Mouse (Mus musculus) cerebellum, adult 2 months (tissue): ENCODE results near the gene Bhlhe40. TPM values are rescaled to one million over a fixed set of nuclear protein-coding genes. Genes with fewer than 3 reads are reported as not detected.

Experiments used
- DNase-seq, 2 experiments: peaks; one replicate each; pipeline ENCODE4 v3.0.0; 2021
- H3K27ac ChIP-seq: fragments of 200-500 bp; 2 replicates; pipeline ENCODE4 v1.5.1; 2012; ENCODE audit warnings: low read length, control low read depth, inconsistent platforms; ENCODE audit not compliant: insufficient read depth
- H3K27me3 ChIP-seq: fragments of 200-500 bp; 2 replicates; pipeline ENCODE4 v1.6.1; 2012; ENCODE audit warnings: inconsistent platforms, mild to moderate bottlenecking, low read length, moderate library complexity; ENCODE audit not compliant: control insufficient read depth, insufficient read depth
- H3K4me1 ChIP-seq: fragments of 200-500 bp; 2 replicates; pipeline ENCODE4 v1.6.1; 2011; ENCODE audit warnings: low read length; ENCODE audit not compliant: control insufficient read depth, insufficient read depth
- H3K4me3 ChIP-seq: fragments of 200-500 bp; replicated peaks from 2 replicates; pipeline ENCODE3; 2011; ENCODE audit warnings: mild to moderate bottlenecking, low read depth, low read length, control low read depth; ENCODE audit not compliant: insufficient read depth
- CTCF ChIP-seq: fragments of 200-500 bp; IDR thresholded peaks from 2 replicates; pipeline ENCODE4 v1.5.1; 2011; ENCODE audit warnings: low read depth, mild to moderate bottlenecking, control low read depth, low read length, moderate library complexity, borderline replicate concordance; ENCODE audit not compliant: insufficient read depth
- POLR2A ChIP-seq: fragments of 200-500 bp; IDR thresholded peaks from 2 replicates; pipeline ENCODE4 v1.6.1; 2011; ENCODE audit warnings: low read length, control low read depth, borderline replicate concordance; ENCODE audit not compliant: insufficient read depth
- WGBS: fragments of 180-500 bp; shearing (Covaris S2); methylation state at CpG from one replicate; pipeline ENCODE4 v1.1.7; 2018; 5-methylcytosine and 5-hydroxymethylcytosine counted together
- polyA plus RNA-seq: library from polyadenylated mRNA; depleted of rRNA; stranded (reverse); fragments of >200 nt; gene quantifications from 2 replicates; pipeline ENCODE4 v1.2.3, GENCODE M21; 2012

The Bhlhe40 gene
- polyA plus RNA-seq, 1 experiment = 44.3 TPM

DNA sequence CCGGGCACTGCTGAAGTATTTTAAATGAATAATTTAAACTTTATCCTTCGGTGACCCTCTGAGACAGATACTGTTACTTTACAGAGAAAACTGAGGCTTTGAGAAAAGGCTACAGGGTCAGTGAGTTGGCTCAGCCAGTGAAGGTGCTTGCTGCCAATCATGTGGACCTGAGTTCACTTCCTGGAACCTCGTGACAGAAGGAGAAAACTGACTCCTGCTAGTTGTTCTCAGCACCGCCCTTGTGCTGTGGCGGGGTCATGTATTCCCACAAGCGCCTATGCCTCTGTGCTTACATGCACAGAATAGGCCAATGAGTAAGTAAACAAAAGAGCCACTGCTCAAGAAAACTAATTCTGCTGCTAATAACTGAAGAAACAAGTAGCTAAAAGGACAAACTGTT, 17.4 kb upstream of the Bhlhe40 start:
- no peak for DNase-seq
- no peak overlapping the region for H3K27ac ChIP-seq
- no peak overlapping the region for H3K4me3 ChIP-seq
- H3K4me1 ChIP-seq = no peaks in the 10 kb centered on the region
- WGBS = 81% methylated on average over 6 of the region's 6 CpGs
- TF ChIP-seq CTCF = no peak
- no peak for TF ChIP-seq POLR2A
- H3K27me3 ChIP-seq = no peaks in the 10 kb centered on the region

GRCm38 (mm10) chr6:108644311-108644710, 16.1 kb upstream of the Bhlhe40 start:
- TF ChIP-seq POLR2A (no peak), CTCF (no peak)
- H3K4me1 ChIP-seq = no peaks in the 10 kb centered on the region
- no peak overlapping the region for H3K27ac ChIP-seq
- no peak for DNase-seq
- 62% methylated on average over 5 of the region's 5 CpGs for WGBS
- no peaks in the 10 kb centered on the region for H3K27me3 ChIP-seq
- H3K4me3 ChIP-seq = no peak overlapping the region

DNA sequence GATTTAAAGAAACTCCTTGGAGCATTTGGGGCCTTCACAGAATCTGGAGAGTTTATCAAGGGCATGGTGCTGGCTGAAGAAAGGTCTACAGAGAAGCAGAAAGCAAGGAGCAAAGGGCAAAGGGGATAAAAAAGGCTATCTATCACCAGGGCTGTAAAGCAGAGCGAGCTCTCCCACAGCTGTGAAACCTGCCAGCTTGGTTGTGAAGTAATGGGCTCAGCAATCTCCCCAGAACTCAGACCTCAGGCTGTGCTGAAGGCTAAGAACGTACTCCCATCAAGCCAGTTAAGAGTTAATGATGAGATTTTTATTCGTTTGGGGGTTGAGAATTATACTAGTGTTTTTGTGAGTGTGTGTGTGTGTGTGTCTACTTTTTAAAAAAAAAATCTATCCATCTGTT, 13.3 kb upstream of the Bhlhe40 start:
- Histone ChIP-seq H3K27me3 (no peaks in the 10 kb centered on the region), H3K27ac (no peak overlapping the region), H3K4me1 (no peaks in the 10 kb centered on the region), H3K4me3 (no peak overlapping the region)
- 69% methylated on average over 3 of the region's 3 CpGs for WGBS
- TF ChIP-seq CTCF (no peak), POLR2A (no peak)
- DNase-seq = no peak

DNA sequence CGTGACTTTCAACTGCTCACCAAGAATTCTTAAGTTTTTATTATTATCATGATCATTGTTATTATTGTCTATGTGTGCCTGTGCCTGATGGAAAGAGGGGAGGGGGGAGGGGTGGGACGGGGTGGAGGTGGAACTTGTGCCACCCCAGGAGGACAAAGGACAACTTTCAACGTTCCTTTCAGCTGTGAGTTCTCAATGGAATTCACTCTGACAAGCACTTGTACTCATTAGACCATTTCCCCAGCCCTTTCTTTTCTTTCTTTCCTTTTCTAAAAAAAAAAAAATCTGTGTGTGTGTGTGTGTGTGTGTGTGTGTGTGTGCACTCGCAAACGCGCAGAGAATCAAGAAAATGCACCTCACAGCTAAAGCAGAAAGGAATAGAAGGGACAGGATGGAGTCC, 12.4 kb upstream of the Bhlhe40 start:
- WGBS = 45% methylated on average over 6 of the region's 6 CpGs
- Histone ChIP-seq H3K4me3 (no peak overlapping the region), H3K4me1 (no peaks in the 10 kb centered on the region), H3K27me3 (no peaks in the 10 kb centered on the region), H3K27ac (no peak overlapping the region)
- DNase-seq = no peak
- TF ChIP-seq CTCF = no peak
- no peak for TF ChIP-seq POLR2A

GRCm38 (mm10) chr6:108655861-108656260, 4.6 kb upstream of the Bhlhe40 start:
- Histone ChIP-seq H3K27me3 (no peaks in the 10 kb centered on the region), H3K4me1 (peaks cover 6% of the 10 kb centered on the region; the same call in 1 of the 2 replicates), H3K4me3 (no peak overlapping the region), H3K27ac (no peak overlapping the region)
- 67% methylated on average over 2 of the region's 2 CpGs for WGBS
- no peak for DNase-seq
- TF ChIP-seq CTCF = no peak
- no peak for TF ChIP-seq POLR2A

- peak overlapping the region; percentile 98 for H3K27ac ChIP-seq
- WGBS = 88% methylated on average over 3 of the region's 3 CpGs
- no peak for TF ChIP-seq POLR2A
- no peak for TF ChIP-seq CTCF
- peak in 1 of 2 experiments; percentile 35 for DNase-seq
- H3K4me1 ChIP-seq = peaks cover 6% of the 10 kb centered on the region; the same call in 1 of the 2 replicates
- no peaks in the 10 kb centered on the region for H3K27me3 ChIP-seq
- H3K4me3 ChIP-seq = peak overlapping the region; percentile 96
Measured at GRCm38 (mm10) chr6:108658051-108658415, 2.4 kb upstream of the Bhlhe40 start.

DNA sequence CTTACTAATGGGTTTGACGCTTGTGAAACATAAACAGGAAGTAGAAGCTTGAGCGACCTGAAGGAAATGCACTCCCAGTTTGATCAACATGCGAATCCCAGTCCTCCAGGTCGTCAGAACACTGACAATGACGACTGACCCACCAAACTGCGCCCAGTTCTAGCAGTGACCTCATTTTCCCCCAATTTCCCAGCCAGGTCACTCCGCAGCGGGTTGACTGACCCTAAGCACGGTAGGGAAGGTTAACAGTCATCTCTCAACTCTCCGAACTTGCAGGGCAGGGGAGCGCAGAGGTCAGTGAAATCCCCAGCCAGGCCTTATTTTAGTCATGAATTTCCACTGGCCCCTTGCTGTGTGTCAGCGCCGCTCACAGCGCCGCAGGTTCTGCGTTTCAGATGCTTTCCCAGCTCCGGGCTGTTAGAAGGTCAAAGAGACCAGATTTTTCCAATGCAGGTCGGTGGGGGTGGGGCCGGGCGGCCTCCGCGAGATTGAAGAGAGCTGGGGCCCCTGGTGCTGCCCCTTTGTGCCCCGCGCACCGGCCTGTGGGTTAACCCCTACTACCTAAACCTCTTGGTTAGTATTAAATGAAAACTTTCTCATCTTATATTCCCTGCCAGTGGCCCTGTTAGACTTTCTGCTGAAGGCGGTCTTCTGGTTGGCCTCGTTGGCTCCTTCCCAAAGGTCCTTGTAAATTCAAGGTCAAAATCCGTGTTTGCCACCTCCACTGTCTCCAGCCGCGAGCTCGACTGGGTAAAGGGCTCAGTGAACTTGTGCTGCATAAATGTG, 1.8 kb upstream of the Bhlhe40 start:
- 4% methylated on average over 31 of the region's 31 CpGs for WGBS
- TF ChIP-seq POLR2A = 0 out of 2 replicates have a peak, but pooled peaks have one; percentile 19
- TF ChIP-seq CTCF = no peak
- peak; percentile 76 to 78 for DNase-seq
- Histone ChIP-seq H3K27me3 (no peaks in the 10 kb centered on the region), H3K27ac (peak overlapping the region; percentile 98), H3K4me1 (peaks cover 6% of the 10 kb centered on the region; the same call in 1 of the 2 replicates), H3K4me3 (peak overlapping the region; percentile 96)

DNA sequence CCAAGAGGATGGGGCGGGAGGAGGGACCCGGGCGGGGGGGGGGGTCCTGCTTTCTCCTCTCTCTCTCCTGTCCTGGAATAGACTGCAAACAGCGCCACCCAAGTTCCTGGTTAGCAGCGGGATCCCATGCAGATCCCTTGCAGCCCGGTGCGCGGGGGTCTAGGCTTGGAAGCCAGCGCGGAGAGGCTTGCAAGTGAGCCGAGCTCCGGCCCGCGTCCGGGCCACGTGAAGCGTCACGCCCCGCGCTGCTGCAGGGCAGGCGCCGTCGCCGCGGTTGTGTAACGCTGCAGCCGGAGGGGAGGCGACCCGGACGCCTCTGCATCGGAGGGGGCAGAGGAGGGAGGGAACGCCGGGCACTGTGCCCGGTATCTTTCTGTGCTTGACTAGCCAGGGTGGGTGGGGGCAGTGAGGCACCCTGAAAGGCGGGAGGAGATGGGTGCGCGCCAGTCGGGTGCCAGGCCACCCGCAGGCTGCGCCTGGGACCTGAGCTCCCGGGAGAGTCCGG, 1.2 kb upstream of the Bhlhe40 start:
- Histone ChIP-seq H3K4me1 (peaks cover 6% of the 10 kb centered on the region; the same call in 1 of the 2 replicates), H3K27ac (peak overlapping the region; percentile 98), H3K27me3 (no peaks in the 10 kb centered on the region), H3K4me3 (peak overlapping the region; percentile 96)
- TF ChIP-seq POLR2A (peak; percentile 65; the same call in 1 of the 2 replicates), CTCF (peak; percentile 19; the same call in 1 of the 2 replicates)
- under 1% methylated on average over 42 of the region's 42 CpGs for WGBS
- peak; percentile 93 to 94 for DNase-seq
